Mouse (Mus musculus) forebrain, embryonic 10.5 days (tissue): ENCODE data around the gene Stx11. TPM values are rescaled to one million over a fixed set of nuclear protein-coding genes. Genes with fewer than 3 reads are reported as not detected.

Source experiments
- DNase-seq: peaks from one replicate; pipeline ENCODE4 v3.0.0-alpha.2; 2017; ENCODE audit warnings: low spot score; ENCODE audit errors: extremely low spot score
- H3K27ac ChIP-seq: fragments of 300-500 bp; sonication (generic); 2 replicates; pipeline ENCODE4 v1.5.1; 2016; ENCODE audit warnings: mild to moderate bottlenecking
- H3K27me3 ChIP-seq: fragments of 300-500 bp; sonication (generic); 2 replicates; pipeline ENCODE4 v1.6.1; 2016; ENCODE audit warnings: mild to moderate bottlenecking; ENCODE audit not compliant: poor library complexity, severe bottlenecking
- H3K36me3 ChIP-seq: fragments of 300-500 bp; sonication (generic); replicated peaks from 2 replicates; pipeline ENCODE4 v1.6.1; 2016; ENCODE audit warnings: mild to moderate bottlenecking, moderate library complexity
- H3K4me1 ChIP-seq: fragments of 300-500 bp; sonication (generic); 2 replicates; pipeline ENCODE4 v1.6.1; 2016
- H3K4me3 ChIP-seq: fragments of 300-500 bp; sonication (generic); 2 replicates; pipeline ENCODE4 v1.5.1; 2016; ENCODE audit warnings: mild to moderate bottlenecking, moderate library complexity
- H3K9me3 ChIP-seq: fragments of 300-500 bp; sonication (generic); 2 replicates; pipeline ENCODE4 v1.6.1; 2016; ENCODE audit warnings: mild to moderate bottlenecking, moderate library complexity
- WGBS: fragments of 180-500 bp; shearing (Covaris S2); methylation state at CpG from one replicate; pipeline ENCODE4 v1.1.7; 2016; 5-methylcytosine and 5-hydroxymethylcytosine counted together
- polyA plus RNA-seq: library from polyadenylated mRNA; unstranded; fragments of >200 nt; fragmentation: Nextera tagmentation; extraction: Ambion mirVana; gene quantifications from 2 replicates; pipeline ENCODE4 v1.2.1, GENCODE M21; 2016

The Stx11 gene
- polyA plus RNA-seq, 1 experiment from 2014 or later: 1.8 TPM

- 88% methylated on average over 3 of the region's 3 CpGs for WGBS
- Histone ChIP-seq H3K4me1 (no peaks in the 10 kb centered on the region), H3K27me3 (peaks cover 20% of the 10 kb centered on the region), H3K4me3 (no peak overlapping the region), H3K9me3 (no peaks in the 10 kb centered on the region), H3K36me3 (no peaks in the 10 kb centered on the region), H3K27ac (no peak overlapping the region)
- DNase-seq: no peak
Measured at GRCm38 (mm10) chr10:12947606-12948005, 16.5 kb downstream of the Stx11 start.

- Histone ChIP-seq H3K27me3 (peaks cover 61% of the 10 kb centered on the region), H3K9me3 (no peaks in the 10 kb centered on the region), H3K4me1 (peaks cover 15% of the 10 kb centered on the region), H3K27ac (peak overlapping the region; percentile 45), H3K4me3 (peak overlapping the region; percentile 52), H3K36me3 (no peaks in the 10 kb centered on the region)
- WGBS: 10% methylated on average over 63 of the region's 63 CpGs
- DNase-seq: peak; percentile 44
Measured at GRCm38 (mm10) chr10:12941018-12941761, 22.9 kb downstream of the Stx11 start.

- H3K36me3 ChIP-seq: no peaks in the 10 kb centered on the region
- H3K27ac ChIP-seq: no peak overlapping the region
- WGBS: 88% methylated on average over 2 of the region's 2 CpGs
- DNase-seq: no peak
- peaks cover 15% of the 10 kb centered on the region for H3K4me1 ChIP-seq
- H3K9me3 ChIP-seq: no peaks in the 10 kb centered on the region
- H3K4me3 ChIP-seq: no peak overlapping the region
- peaks cover 53% of the 10 kb centered on the region for H3K27me3 ChIP-seq
Measured at GRCm38 (mm10) chr10:12938763-12939162, 25.3 kb downstream of the Stx11 start.

- H3K27ac ChIP-seq: no peak overlapping the region
- no peak for DNase-seq
- H3K4me3 ChIP-seq: no peak overlapping the region
- peaks cover 36% of the 10 kb centered on the region for H3K27me3 ChIP-seq
- H3K36me3 ChIP-seq: no peaks in the 10 kb centered on the region
- 90% methylated on average over 7 of the region's 7 CpGs for WGBS
- H3K9me3 ChIP-seq: no peaks in the 10 kb centered on the region
- peaks cover 8% of the 10 kb centered on the region for H3K4me1 ChIP-seq
Measured at GRCm38 (mm10) chr10:12936079-12936478, 28.0 kb downstream of the Stx11 start.

GRCm38 (mm10) chr10:12935575-12935974 lies 28.5 kb downstream of the Stx11 start:
- Histone ChIP-seq H3K4me3 (no peak overlapping the region), H3K36me3 (no peaks in the 10 kb centered on the region), H3K4me1 (peaks cover 8% of the 10 kb centered on the region; the same call in 1 of the 2 replicates), H3K9me3 (no peaks in the 10 kb centered on the region), H3K27me3 (peaks cover 31% of the 10 kb centered on the region), H3K27ac (no peak overlapping the region)
- WGBS: 85% methylated on average over 5 of the region's 5 CpGs
- no peak for DNase-seq

- WGBS: 67% methylated on average over 10 of the region's 10 CpGs
Measured at GRCm38 (mm10) chr10:12931492-12932400, 32.4 kb downstream of the Stx11 start.

GRCm38 (mm10) chr10:12930351-12930905 lies 33.7 kb downstream of the Stx11 start:
- no peaks in the 10 kb centered on the region for H3K36me3 ChIP-seq
- no peak overlapping the region for H3K4me3 ChIP-seq
- peaks cover 10% of the 10 kb centered on the region; the same call in 1 of the 2 replicates for H3K4me1 ChIP-seq
- peaks cover 10% of the 10 kb centered on the region; the same call in 1 of the 2 replicates for H3K27me3 ChIP-seq
- H3K9me3 ChIP-seq: no peaks in the 10 kb centered on the region; the same call in 1 of the 2 replicates
- no peak for DNase-seq
- WGBS: 23% methylated on average over 6 of the region's 6 CpGs
- H3K27ac ChIP-seq: no peak overlapping the region

More at GRCm38 (mm10) chr10:12931492-12932400, 32.4 kb downstream of the Stx11 start:
- no peak overlapping the region for H3K27ac ChIP-seq
- no peak for DNase-seq
- H3K4me3 ChIP-seq: no peak overlapping the region
- H3K27me3 ChIP-seq: peaks cover 10% of the 10 kb centered on the region; the same call in 1 of the 2 replicates
- no peaks in the 10 kb centered on the region for H3K36me3 ChIP-seq
- H3K4me1 ChIP-seq: peaks cover 10% of the 10 kb centered on the region; the same call in 1 of the 2 replicates
- no peaks in the 10 kb centered on the region for H3K9me3 ChIP-seq

GRCm38 (mm10) chr10:12929857-12930174 lies 34.3 kb downstream of the Stx11 start:
- Histone ChIP-seq H3K4me3 (no peak overlapping the region), H3K4me1 (peaks cover 10% of the 10 kb centered on the region; the same call in 1 of the 2 replicates), H3K36me3 (no peaks in the 10 kb centered on the region), H3K9me3 (no peaks in the 10 kb centered on the region; the same call in 1 of the 2 replicates), H3K27me3 (peaks cover 10% of the 10 kb centered on the region; the same call in 1 of the 2 replicates), H3K27ac (no peak overlapping the region)
- 77% methylated on average over 6 of the region's 6 CpGs for WGBS
- no peak for DNase-seq

GRCm38 (mm10) chr10:12929149-12929856 lies 34.8 kb downstream of the Stx11 start:
- Histone ChIP-seq H3K4me3 (no peak overlapping the region), H3K36me3 (no peaks in the 10 kb centered on the region), H3K9me3 (no peaks in the 10 kb centered on the region; the same call in 1 of the 2 replicates), H3K4me1 (peaks cover 10% of the 10 kb centered on the region; the same call in 1 of the 2 replicates), H3K27me3 (peaks cover 10% of the 10 kb centered on the region; the same call in 1 of the 2 replicates), H3K27ac (no peak overlapping the region)
- no peak for DNase-seq
- WGBS: 83% methylated on average over 7 of the region's 7 CpGs

- peaks cover 9% of the 10 kb centered on the region; the same call in 1 of the 2 replicates for H3K27me3 ChIP-seq
- H3K27ac ChIP-seq: no peak overlapping the region
- 91% methylated on average over 6 of the region's 6 CpGs for WGBS
- no peaks in the 10 kb centered on the region; the same call in 1 of the 2 replicates for H3K9me3 ChIP-seq
- H3K36me3 ChIP-seq: no peaks in the 10 kb centered on the region
- peaks cover 16% of the 10 kb centered on the region for H3K4me1 ChIP-seq
- H3K4me3 ChIP-seq: no peak overlapping the region
- DNase-seq: no peak
Measured at GRCm38 (mm10) chr10:12928193-12928592, 35.9 kb downstream of the Stx11 start.

GRCm38 (mm10) chr10:12922574-12923353 lies 41.3 kb downstream of the Stx11 start:
- no peaks in the 10 kb centered on the region for H3K36me3 ChIP-seq
- DNase-seq: peak; percentile 98
- H3K4me1 ChIP-seq: peaks cover 15% of the 10 kb centered on the region
- H3K27me3 ChIP-seq: no peaks in the 10 kb centered on the region
- no peaks in the 10 kb centered on the region; the same call in 1 of the 2 replicates for H3K9me3 ChIP-seq
- H3K4me3 ChIP-seq: peak overlapping the region; percentile 68
- WGBS: under 1% methylated on average over 55 of the region's 55 CpGs
- peak overlapping the region; percentile 94 for H3K27ac ChIP-seq
